Mouse (Mus musculus) MEL (cell line): ENCODE data around the gene Ppp2r2d. TPM values are rescaled to one million over a fixed set of nuclear protein-coding genes. Genes with fewer than 3 reads are reported as not detected.

ENCODE experiments used
- DNase-seq: peaks from one replicate; pipeline ENCODE4 v3.0.0; 2011; ENCODE audit warnings: low read depth, low spot score
- H3K27ac ChIP-seq: 2 replicates; pipeline ENCODE4 v1.5.1; 2012; ENCODE audit warnings: low read depth, mild to moderate bottlenecking, control low read depth, low read length, moderate library complexity; ENCODE audit not compliant: control insufficient read depth
- H3K27me3 ChIP-seq, 2 experiments: fragments of 150-350 bp in 1 of 2; sonication (generic) in 1 of 2; 2 replicates each; pipeline ENCODE4 v1.6.1; 2012; ENCODE audit warnings: low read length in 2 of 2, mild to moderate bottlenecking in 2 of 2, improper control_type of control experiment in 1 of 2, moderate library complexity in 1 of 2; ENCODE audit not compliant: insufficient read depth in 2 of 2, control insufficient read depth in 1 of 2
- H3K36me3 ChIP-seq, 2 experiments: 2 replicates each; pipeline ENCODE4 v1.6.1; 2012 to 2014; ENCODE audit warnings: low read length in 2 of 2, improper control_type of control experiment in 1 of 2, inconsistent platforms in 1 of 2, mild to moderate bottlenecking in 1 of 2; ENCODE audit not compliant: insufficient read depth in 2 of 2, control insufficient read depth in 1 of 2
- H3K4me1 ChIP-seq, 2 experiments: fragments of 150-350 bp in 1 of 2; sonication (generic) in 1 of 2; 2 replicates each; pipeline ENCODE4 v1.6.1; 2012; ENCODE audit warnings: low read length in 2 of 2, improper control_type of control experiment in 1 of 2, mild to moderate bottlenecking in 1 of 2; ENCODE audit not compliant: insufficient read depth in 2 of 2, control insufficient read depth in 1 of 2
- H3K4me3 ChIP-seq, 2 experiments: fragments of 150-350 bp in 1 of 2; sonication (generic) in 1 of 2; 2 replicates each; pipeline ENCODE4 v1.5.1; 2012; ENCODE audit warnings: low read depth in 2 of 2, low read length in 2 of 2, mild to moderate bottlenecking in 2 of 2, moderate library complexity in 2 of 2, control low read depth in 1 of 2, improper control_type of control experiment in 1 of 2; ENCODE audit not compliant: control insufficient read depth in 1 of 2, insufficient read depth in 1 of 2
- H3K79me2 ChIP-seq: 2 replicates; pipeline ENCODE4 v1.6.1; 2012; ENCODE audit warnings: mild to moderate bottlenecking, low read length, moderate library complexity; ENCODE audit not compliant: control insufficient read depth, poor library complexity, insufficient read depth
- H3K9ac ChIP-seq: 2 replicates; pipeline ENCODE4 v1.6.1; 2012; ENCODE audit warnings: low read depth, mild to moderate bottlenecking, control low read depth, low read length, moderate library complexity; ENCODE audit not compliant: control insufficient read depth, poor library complexity, severe bottlenecking
- H3K9me3 ChIP-seq: fragments of 150-350 bp; sonication (generic); replicated peaks from 2 replicates; pipeline ENCODE4 v1.6.1; 2012; ENCODE audit warnings: mild to moderate bottlenecking, low read length, improper control_type of control experiment, moderate library complexity; ENCODE audit not compliant: insufficient read depth
- BHLHE40 ChIP-seq: IDR thresholded peaks from 2 replicates; pipeline ENCODE4 v1.6.1; 2012; ENCODE audit warnings: low read depth, mild to moderate bottlenecking, inconsistent platforms, low read length, improper control_type of control experiment, borderline replicate concordance
- CHD1 ChIP-seq: IDR thresholded peaks from 2 replicates; pipeline ENCODE4 v1.6.1; 2012; ENCODE audit warnings: low read depth, mild to moderate bottlenecking, inconsistent platforms, low read length, improper control_type of control experiment
- CHD2 ChIP-seq: IDR thresholded peaks from 2 replicates; pipeline ENCODE4 v1.6.1; 2011; ENCODE audit warnings: low read length, improper control_type of control experiment
- CTCF ChIP-seq, 3 experiments: IDR thresholded peaks in 2 of 3; conservative IDR thresholded peaks in 1 of 3; 2 replicates each; pipeline ENCODE4 v1.5.1; 2011 to 2012; ENCODE audit warnings: low read length in 3 of 3, low read depth in 2 of 3, mild to moderate bottlenecking in 2 of 3, improper control_type of control experiment in 1 of 3, inconsistent platforms in 1 of 3, mixed read lengths in 1 of 3, moderate library complexity in 1 of 3; ENCODE audit not compliant: control insufficient read depth in 1 of 3, insufficient read depth in 1 of 3, poor library complexity in 1 of 3, severe bottlenecking in 1 of 3
- E2F4 ChIP-seq: IDR thresholded peaks from 2 replicates; pipeline ENCODE4 v1.6.1; 2011; ENCODE audit warnings: low read depth, low read length, improper control_type of control experiment, borderline replicate concordance
- ELF1 ChIP-seq: IDR thresholded peaks from 2 replicates; pipeline ENCODE4 v1.6.1; 2014; ENCODE audit warnings: low read depth, mild to moderate bottlenecking, inconsistent platforms, low read length, improper control_type of control experiment, moderate library complexity
- EP300 ChIP-seq, 2 experiments: IDR thresholded peaks; 2 replicates each; pipeline ENCODE4 v1.6.1; 2011; ENCODE audit warnings: improper control_type of control experiment in 2 of 2, low read length in 2 of 2, low read depth in 1 of 2, mild to moderate bottlenecking in 1 of 2
- ETS1 ChIP-seq: IDR thresholded peaks from 2 replicates; pipeline ENCODE4 v1.6.1; 2012; ENCODE audit warnings: low read depth, mild to moderate bottlenecking, inconsistent platforms, low read length, improper control_type of control experiment, moderate library complexity
- GABPA ChIP-seq: IDR thresholded peaks from 2 replicates; pipeline ENCODE4 v1.6.1; 2012; ENCODE audit warnings: low read depth, mild to moderate bottlenecking, inconsistent platforms, low read length, improper control_type of control experiment, moderate library complexity
- GATA1 ChIP-seq: IDR thresholded peaks from 2 replicates; pipeline ENCODE4 v1.6.1; 2011; ENCODE audit warnings: low read depth, low read length, improper control_type of control experiment
- HCFC1 ChIP-seq: IDR thresholded peaks from 2 replicates; pipeline ENCODE4 v1.6.1; 2012; ENCODE audit warnings: low read depth, mild to moderate bottlenecking, inconsistent platforms, low read length, improper control_type of control experiment, moderate library complexity
- JUND ChIP-seq: IDR thresholded peaks from 2 replicates; pipeline ENCODE4 v1.6.1; 2011; ENCODE audit warnings: low read depth, mild to moderate bottlenecking, improper control_type of control experiment, low read length
- KAT2A ChIP-seq: conservative IDR thresholded peaks from 2 replicates; pipeline ENCODE4 v1.6.1; 2012; ENCODE audit warnings: low read depth, low read length, improper control_type of control experiment, inconsistent platforms
- MAFK ChIP-seq: IDR thresholded peaks from 2 replicates; pipeline ENCODE4 v1.6.1; 2011; ENCODE audit warnings: low read depth, mild to moderate bottlenecking, low read length, improper control_type of control experiment, borderline replicate concordance
- MAX ChIP-seq: IDR thresholded peaks from 2 replicates; pipeline ENCODE4 v1.6.1; 2011; ENCODE audit warnings: low read length, improper control_type of control experiment
- MAZ ChIP-seq: IDR thresholded peaks from 2 replicates; pipeline ENCODE4 v1.6.1; 2012; ENCODE audit warnings: low read depth, mild to moderate bottlenecking, inconsistent platforms, low read length, improper control_type of control experiment
- MEF2A ChIP-seq: IDR thresholded peaks from 2 replicates; pipeline ENCODE4 v1.6.1; 2014; ENCODE audit warnings: low read depth, mild to moderate bottlenecking, inconsistent platforms, low read length, improper control_type of control experiment; ENCODE audit not compliant: poor library complexity, insufficient replicate concordance, severe bottlenecking; ENCODE audit errors: extremely low read depth
- MXI1 ChIP-seq: IDR thresholded peaks from 2 replicates; pipeline ENCODE4 v1.6.1; 2011; ENCODE audit warnings: mild to moderate bottlenecking, low read depth, low read length, improper control_type of control experiment
- MYB ChIP-seq: IDR thresholded peaks from 2 replicates; pipeline ENCODE4 v1.6.1; 2011; ENCODE audit warnings: mild to moderate bottlenecking, low read depth, low read length, improper control_type of control experiment
- MYC ChIP-seq: IDR thresholded peaks from 2 replicates; pipeline ENCODE4 v1.6.1; 2011; ENCODE audit warnings: low read depth, mild to moderate bottlenecking, low read length, improper control_type of control experiment, moderate library complexity
- NRF1 ChIP-seq: IDR thresholded peaks from 2 replicates; pipeline ENCODE4 v1.6.1; 2014; ENCODE audit warnings: low read depth, mild to moderate bottlenecking, inconsistent platforms, low read length, improper control_type of control experiment, moderate library complexity; ENCODE audit not compliant: poor library complexity, insufficient read depth, severe bottlenecking
- POLR2AphosphoS2 ChIP-seq: IDR thresholded peaks from 2 replicates; pipeline ENCODE4 v1.6.1; 2011; ENCODE audit warnings: low read length, improper control_type of control experiment
- POLR2AphosphoS5 ChIP-seq: IDR thresholded peaks from 2 replicates; pipeline ENCODE4 v1.6.1; 2012; ENCODE audit warnings: low read depth, borderline replicate concordance, mild to moderate bottlenecking, inconsistent platforms, low read length, moderate library complexity, mixed read lengths
- RAD21 ChIP-seq: IDR thresholded peaks from 2 replicates; pipeline ENCODE4 v1.6.1; 2011; ENCODE audit warnings: mild to moderate bottlenecking, low read depth, low read length, improper control_type of control experiment
- RCOR1 ChIP-seq: IDR thresholded peaks from 2 replicates; pipeline ENCODE4 v1.6.1; 2012; ENCODE audit warnings: low read depth, mild to moderate bottlenecking, inconsistent platforms, low read length, improper control_type of control experiment
- SIN3A ChIP-seq: IDR thresholded peaks from 2 replicates; pipeline ENCODE4 v1.6.1; 2012; ENCODE audit warnings: low read length, improper control_type of control experiment, inconsistent platforms
- SMC3 ChIP-seq: IDR thresholded peaks from 2 replicates; pipeline ENCODE4 v1.6.1; 2011; ENCODE audit warnings: low read depth, low read length, improper control_type of control experiment
- TAL1 ChIP-seq: IDR thresholded peaks from 2 replicates; pipeline ENCODE4 v1.6.1; 2012; ENCODE audit warnings: mild to moderate bottlenecking, inconsistent platforms, low read length, moderate library complexity, mixed read lengths
- TCF12 ChIP-seq: IDR thresholded peaks from 2 replicates; pipeline ENCODE4 v1.6.1; 2014; ENCODE audit warnings: low read depth, mild to moderate bottlenecking, inconsistent platforms, low read length, improper control_type of control experiment, moderate library complexity
- UBTF ChIP-seq: IDR thresholded peaks from 2 replicates; pipeline ENCODE4 v1.6.1; 2012; ENCODE audit warnings: low read depth, mild to moderate bottlenecking, inconsistent platforms, low read length, improper control_type of control experiment, moderate library complexity, borderline replicate concordance; ENCODE audit not compliant: insufficient read depth
- USF1 ChIP-seq: IDR thresholded peaks from 2 replicates; pipeline ENCODE4 v1.6.1; 2014; ENCODE audit warnings: low read depth, mild to moderate bottlenecking, inconsistent platforms, low read length, improper control_type of control experiment, moderate library complexity
- ZC3H11A ChIP-seq: IDR thresholded peaks from 2 replicates; pipeline ENCODE4 v1.6.1; 2012; ENCODE audit warnings: low read depth, mild to moderate bottlenecking, inconsistent platforms, low read length, improper control_type of control experiment
- ZKSCAN1 ChIP-seq: IDR thresholded peaks from 2 replicates; pipeline ENCODE4 v1.6.1; 2012; ENCODE audit warnings: low read depth, mild to moderate bottlenecking, inconsistent platforms, low read length, improper control_type of control experiment, moderate library complexity
- ZMIZ1 ChIP-seq: IDR thresholded peaks from 2 replicates; pipeline ENCODE4 v1.6.1; 2012; ENCODE audit warnings: low read depth, mild to moderate bottlenecking, inconsistent platforms, low read length, improper control_type of control experiment, moderate library complexity
- ZNF384 ChIP-seq: IDR thresholded peaks from 2 replicates; pipeline ENCODE4 v1.6.1; 2012; ENCODE audit warnings: low read depth, mild to moderate bottlenecking, inconsistent platforms, low read length, improper control_type of control experiment
- polyA plus RNA-seq, 2 experiments: library from polyadenylated mRNA; stranded (reverse) in 1 of 2; unstranded in 1 of 2; fragments of >175 nt in 1 of 2; fragments of >200 nt in 1 of 2; gene quantifications; 2 replicates each; pipeline versions ENCODE4 v1.2.1 to v1.2.4; 2012; ENCODE audit warnings: low replicate concordance in 2 of 2, low read depth in 1 of 2; ENCODE audit not compliant: insufficient read length in 2 of 2, insufficient read depth in 1 of 2, missing spikeins in 1 of 2
- total RNA-seq: library from RNA; depleted of rRNA; stranded (reverse); fragments of 300-350 nt; gene quantifications from 2 replicates; pipeline ENCODE4 v1.2.3, GENCODE M21; 2012

Gene Ppp2r2d
- total and polyA plus RNA-seq, 3 experiments = 30.9 to 46.6 TPM; not detected in 1

- H3K79me2 ChIP-seq = no peaks in the 10 kb centered on the region
- peak; percentile 84 for DNase-seq
- peak overlapping the region; percentile 62 to 79 for H3K4me3 ChIP-seq
- no peaks in the 10 kb centered on the region for H3K9me3 ChIP-seq
- 0 out of 4 replicates have a peak, but pooled peaks cover 0 to 5% of the 10 kb centered on the region in 2 experiments for H3K4me1 ChIP-seq
- peak overlapping the region; percentile 44 for H3K27ac ChIP-seq
- H3K27me3 ChIP-seq = no peaks in the 10 kb centered on the region
- H3K36me3 ChIP-seq = no peaks in the 10 kb centered on the region
- peak overlapping the region; percentile 57 for H3K9ac ChIP-seq
- TF ChIP-seq MAFK (no peak), GABPA (no peak), ELF1 (peak; percentile 25; the same call in 1 of the 2 replicates), GATA1 (no peak), BHLHE40 (peak; percentile 61; the same call in 1 of the 2 replicates), UBTF (0 out of 2 replicates have a peak, but pooled peaks have one; percentile 34), ETS1 (no peak), JUND (no peak), CTCF (IDR thresholded peaks at IDR 0.05 in 2 of 3, conservative IDR thresholded peaks at IDR 0.05 in 1 of 3; ENCODE audit: control insufficient read depth in 1 of 3, insufficient read depth in 1 of 3, low read depth in 2 of 3, low read length in 3 of 3, poor library complexity in 1 of 3, severe bottlenecking in 1 of 3) (peak in 2 of 3 experiments; percentile 11 to 35; a peak in 2 of 6 replicates), KAT2A (no peak), E2F4 (no peak), NRF1 (no peak), MAX (no peak), EP300 (IDR thresholded peaks at IDR 0.05; ENCODE audit: low read depth in 1 of 2, low read length in 2 of 2) (0 out of 4 replicates have a peak, but pooled peaks of 1 of the 2 experiments have one; percentile 3), MEF2A (0 out of 2 replicates have a peak, but pooled peaks have one; percentile 67), SMC3 (no peak), MAZ (no peak), ZMIZ1 (no peak), POLR2AphosphoS2 (no peak), ZNF384 (no peak), USF1 (peak; percentile 50; the same call in 1 of the 2 replicates), SIN3A (peak; percentile 89), HCFC1 (no peak; the same call in 1 of the 2 replicates), MXI1 (peak; percentile 71), RAD21 (no peak), CHD1 (no peak), POLR2AphosphoS5 (no peak), TAL1 (peak; percentile 25; the same call in 1 of the 2 replicates), RCOR1 (no peak), ZC3H11A (no peak), TCF12 (no peak), MYC (0 out of 2 replicates have a peak, but pooled peaks have one; percentile 15), CHD2 (no peak), MYB (no peak), ZKSCAN1 (no peak)
Measured at GRCm38 (mm10) chr7:138919156-138919944, 73.5 kb downstream of the Ppp2r2d start.
